Mouse (Mus musculus): ENCODE measurements around the gene Ces1e.
"Not testable (repeated sequence)": the region's sequence is repeated elsewhere in the genome, so short reads cannot be mapped to it uniquely, and the experiment has no call there.

The Ces1e gene

DNA sequence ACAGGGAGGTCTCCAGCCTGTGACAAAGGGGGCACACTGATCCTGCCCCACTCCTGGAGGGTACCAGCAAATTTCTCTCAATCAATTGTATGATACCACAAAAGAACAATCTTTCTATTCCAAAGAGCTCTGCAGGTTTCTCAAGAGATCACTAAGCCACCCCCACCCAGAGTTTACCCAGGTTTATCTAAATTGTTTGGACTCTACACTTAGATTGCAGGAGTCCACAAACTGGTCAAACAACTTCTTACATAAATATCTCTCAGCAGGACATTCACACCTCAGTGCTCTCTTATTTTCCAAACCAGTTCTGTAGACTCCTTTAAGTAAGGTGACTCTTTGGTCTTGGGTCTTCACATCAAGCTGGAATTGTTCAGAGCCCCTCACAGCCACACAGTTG is at the start of gene Ces1e:
Gene Ces1e, minus strand, starts transcription at position 174 of the 400 bp plus-strand sequence.
- DNase-seq (ENCODE audit: low spot score): no peak

DNA sequence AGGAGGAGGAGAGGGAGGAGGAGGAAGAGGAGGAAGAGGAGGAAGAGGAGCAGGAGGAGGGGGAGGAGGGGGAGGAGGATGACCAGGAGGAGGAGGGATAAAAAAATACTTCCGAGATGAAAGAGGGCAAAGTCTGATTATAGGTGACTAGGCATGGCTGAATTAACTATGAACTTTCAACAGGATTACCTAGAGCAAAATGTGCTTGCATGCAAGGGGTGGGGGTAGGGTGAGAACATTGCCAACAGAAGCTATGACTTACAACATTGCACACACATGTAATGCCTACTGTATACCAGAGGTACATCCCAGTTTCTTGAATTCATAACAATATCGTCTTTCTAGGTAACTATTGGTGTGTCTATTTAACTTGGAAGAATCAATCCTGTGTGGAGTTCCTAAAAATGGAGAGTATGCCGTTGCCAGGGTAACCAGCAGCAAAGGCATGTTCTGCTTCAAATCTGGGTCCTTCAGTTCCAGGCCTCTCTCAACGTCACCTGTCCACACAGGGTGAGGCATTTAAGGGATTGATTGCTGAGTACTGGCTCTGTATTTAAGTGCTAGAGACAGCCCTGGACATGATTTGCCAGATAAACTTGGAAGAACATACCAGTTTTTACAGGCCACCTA is 48.9 kb upstream of the Ces1e start:
- no peak for DNase-seq (ENCODE audit: low spot score)

DNA sequence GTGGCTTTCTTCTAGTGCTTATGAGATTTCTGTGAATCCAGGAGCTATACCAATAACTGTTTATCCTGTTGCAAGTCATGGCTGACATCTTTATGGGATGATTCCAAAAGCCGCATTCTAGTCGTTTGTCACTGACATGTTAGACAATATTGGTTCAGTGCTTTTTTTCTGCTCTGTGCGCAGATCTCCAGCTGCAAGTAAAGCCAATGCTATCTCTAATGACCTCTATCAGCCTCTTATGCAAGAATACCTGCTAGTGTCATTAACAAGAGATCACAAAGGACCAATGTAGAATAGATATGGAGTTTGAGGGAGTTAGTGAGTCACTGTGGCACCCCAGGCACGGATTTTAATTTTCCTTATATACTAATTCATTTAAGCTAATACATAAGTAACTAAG is 45.2 kb upstream of the Ces1e start:
- DNase-seq (ENCODE audit: low spot score): no peak

DNA sequence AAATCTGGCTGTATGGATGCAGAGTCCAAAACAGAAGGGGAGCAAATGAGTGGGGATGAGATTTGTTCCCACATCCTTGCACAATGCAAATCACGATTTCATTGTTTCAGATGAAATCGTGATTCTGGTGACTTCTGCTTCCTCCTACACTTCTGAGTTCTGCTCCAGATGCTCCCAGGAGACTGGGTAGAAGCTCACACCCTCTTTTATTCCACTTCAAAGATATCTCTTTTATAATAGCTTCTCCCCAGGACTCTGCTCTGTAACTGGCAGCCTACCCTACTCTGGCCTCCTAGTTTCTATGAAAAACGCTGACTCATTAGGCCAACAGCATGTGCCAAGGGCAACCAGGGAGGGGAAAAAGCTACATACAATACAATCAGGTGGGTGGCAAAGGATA is 43.9 kb upstream of the Ces1e start:
- no peak for DNase-seq (ENCODE audit: low spot score)

DNA sequence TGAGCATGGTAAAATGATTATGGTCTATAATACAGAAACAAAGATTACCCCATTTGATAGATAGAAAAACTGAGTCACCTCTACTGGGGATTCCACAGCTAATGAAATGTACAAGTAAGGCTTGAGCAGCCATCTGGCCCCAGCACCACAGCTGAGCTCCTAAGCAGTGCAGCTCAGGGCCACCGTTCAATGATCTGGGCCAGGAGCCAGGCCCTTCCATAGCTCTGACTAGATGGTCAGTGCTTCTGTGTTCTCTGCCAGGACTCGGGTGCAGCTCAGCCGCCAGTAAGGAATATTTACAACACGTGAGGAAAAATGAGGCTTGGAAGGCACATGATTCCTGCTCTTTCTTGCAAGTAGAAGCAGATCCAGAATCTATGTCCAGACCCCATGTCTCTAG is 43.3 kb upstream of the Ces1e start:
- DNase-seq (ENCODE audit: low spot score): no peak

DNA sequence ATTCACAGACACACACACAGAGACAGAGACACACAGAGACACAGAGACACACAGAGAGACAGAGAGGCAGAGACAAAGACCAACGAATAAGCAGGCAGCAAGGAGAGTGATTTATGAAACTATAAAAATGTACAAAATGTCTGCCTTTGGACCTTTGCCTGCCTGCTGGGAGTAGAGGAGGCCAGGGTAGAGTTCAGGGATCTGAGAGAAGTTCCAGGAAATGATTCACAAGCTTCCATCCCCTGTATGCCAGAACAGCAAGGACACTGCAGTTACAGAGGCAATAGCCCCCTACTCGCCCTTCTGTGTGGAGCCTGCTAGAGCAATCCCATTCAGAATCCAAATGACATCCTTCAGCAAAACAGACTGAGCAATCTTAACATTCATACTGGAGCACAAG is 32.0 kb upstream of the Ces1e start:
- DNase-seq (ENCODE audit: low spot score): no peak

DNA sequence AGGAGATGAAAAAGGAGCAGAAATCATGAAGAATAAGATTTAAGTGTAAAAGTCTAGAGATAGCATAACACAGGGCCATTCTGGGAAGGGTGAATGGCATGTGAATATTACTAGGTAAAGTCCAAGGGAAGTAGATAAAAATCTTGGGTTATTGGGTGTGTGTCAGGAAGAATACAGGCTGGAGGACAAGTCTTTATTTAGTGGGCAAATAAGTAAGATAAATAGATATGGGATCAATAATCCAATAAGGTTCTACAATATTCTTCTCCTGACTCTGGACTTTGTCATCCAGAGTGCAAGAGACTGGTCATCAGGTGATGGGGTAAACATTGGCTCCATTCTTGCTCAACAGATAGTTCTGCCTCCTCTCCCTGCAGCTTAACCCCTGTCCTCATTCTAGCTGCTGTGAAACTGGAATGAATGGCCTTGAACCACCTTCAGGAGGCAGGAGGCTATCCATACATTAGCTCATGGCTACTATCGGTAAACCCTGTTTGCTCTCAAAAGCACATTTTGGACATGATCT is 23.0 kb upstream of the Ces1e start:
- DNase-seq (ENCODE audit: low spot score): no peak

DNA sequence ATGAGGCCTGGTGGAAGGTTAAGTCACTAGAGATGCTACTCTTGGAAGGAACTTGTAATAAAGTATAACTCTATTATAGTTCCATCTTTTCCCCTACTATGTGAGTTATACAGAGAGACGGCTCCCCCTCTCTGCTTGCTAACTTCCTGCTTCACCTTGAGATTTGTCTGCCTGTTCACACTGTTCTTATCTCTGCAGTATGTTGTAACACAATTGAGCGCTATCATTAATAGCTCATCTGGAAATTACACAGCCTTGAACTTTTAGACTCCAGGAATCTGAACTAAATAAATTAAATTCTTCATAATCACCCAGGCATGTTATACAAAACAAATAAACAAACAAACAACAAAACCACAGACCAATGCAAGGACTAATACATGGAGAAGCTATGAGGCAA is 16.6 kb upstream of the Ces1e start:
- no peak for DNase-seq (ENCODE audit: low spot score)

DNA sequence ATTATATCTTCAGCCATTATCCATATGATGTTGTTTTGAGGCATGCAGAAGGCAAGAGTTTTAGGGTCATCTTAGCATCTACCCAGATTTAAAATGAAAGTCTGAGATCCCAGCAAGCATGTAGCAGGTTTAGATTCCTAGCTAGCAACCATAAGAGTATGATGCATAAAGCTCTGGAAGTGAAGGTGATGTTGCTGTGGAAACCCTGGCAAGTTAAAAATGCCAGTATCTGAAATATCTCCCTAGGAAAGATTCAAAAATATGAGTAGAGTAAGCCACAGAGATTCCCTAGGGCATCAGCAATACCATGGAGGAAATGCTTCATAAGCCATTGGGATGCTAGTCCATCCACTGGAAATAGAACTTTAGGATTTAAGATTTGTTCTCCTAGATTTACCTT is 10.5 kb upstream of the Ces1e start:
- no peak for DNase-seq (ENCODE audit: low spot score)

DNA sequence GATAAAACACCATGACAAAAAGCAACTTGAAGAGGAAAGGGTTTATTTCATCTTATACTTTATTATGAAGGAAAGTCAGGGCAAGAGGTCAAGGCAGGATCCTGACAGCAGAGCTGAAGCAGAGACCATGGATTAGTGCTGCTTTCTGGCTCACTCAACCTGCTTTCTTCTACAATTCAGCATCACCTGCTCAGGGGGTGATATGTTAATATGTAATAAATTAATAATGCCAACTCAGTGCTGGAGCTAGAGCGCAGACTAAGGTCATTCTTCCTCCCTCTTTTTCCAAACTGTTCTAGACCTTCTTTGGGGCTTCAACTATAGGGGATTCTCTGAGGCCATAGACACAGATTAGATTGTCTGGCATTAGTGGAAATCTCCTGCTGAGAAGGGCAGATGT is 6.3 kb upstream of the Ces1e start:
- no peak for DNase-seq (ENCODE audit: low spot score)

DNA sequence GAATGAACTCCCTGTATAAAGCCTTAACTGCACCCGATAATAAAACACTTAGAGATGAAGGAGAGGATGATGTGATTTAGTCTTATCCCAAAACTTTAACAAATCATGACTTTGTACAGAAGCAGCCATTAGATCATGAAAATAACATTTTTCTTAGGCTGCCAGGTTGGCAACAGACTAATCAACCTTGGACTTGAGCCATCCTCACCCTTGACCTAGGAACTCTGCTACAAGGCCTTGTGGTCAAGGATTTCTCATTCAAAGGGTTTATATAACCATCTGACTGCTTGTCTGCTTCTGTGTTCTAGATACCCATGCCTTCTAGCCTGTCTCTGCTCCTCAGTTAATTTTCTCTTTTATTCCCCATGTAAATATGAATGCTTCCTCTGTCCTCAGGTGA is 5.3 kb upstream of the Ces1e start:
- DNase-seq (ENCODE audit: low spot score): no peak

DNA sequence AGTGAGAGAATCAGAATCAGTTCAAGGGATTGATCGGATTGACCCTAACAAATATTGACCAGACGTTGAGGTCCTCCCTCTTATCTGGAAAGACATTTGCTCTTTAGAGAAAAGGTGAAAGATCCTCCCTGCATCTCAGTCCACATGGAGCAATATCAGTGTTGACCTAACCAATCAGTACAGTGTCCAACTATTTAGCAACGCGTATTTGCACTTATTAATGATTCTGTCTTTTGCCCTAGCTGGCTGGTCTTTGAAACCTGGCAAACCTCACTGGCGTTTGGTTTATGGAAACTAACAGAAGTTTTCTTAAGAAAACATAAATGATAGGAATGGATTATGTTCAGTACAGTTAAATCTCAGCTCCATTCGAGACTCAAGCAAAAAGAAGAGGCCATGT is 4.6 kb upstream of the Ces1e start:
- no peak for DNase-seq (ENCODE audit: low spot score)

DNA sequence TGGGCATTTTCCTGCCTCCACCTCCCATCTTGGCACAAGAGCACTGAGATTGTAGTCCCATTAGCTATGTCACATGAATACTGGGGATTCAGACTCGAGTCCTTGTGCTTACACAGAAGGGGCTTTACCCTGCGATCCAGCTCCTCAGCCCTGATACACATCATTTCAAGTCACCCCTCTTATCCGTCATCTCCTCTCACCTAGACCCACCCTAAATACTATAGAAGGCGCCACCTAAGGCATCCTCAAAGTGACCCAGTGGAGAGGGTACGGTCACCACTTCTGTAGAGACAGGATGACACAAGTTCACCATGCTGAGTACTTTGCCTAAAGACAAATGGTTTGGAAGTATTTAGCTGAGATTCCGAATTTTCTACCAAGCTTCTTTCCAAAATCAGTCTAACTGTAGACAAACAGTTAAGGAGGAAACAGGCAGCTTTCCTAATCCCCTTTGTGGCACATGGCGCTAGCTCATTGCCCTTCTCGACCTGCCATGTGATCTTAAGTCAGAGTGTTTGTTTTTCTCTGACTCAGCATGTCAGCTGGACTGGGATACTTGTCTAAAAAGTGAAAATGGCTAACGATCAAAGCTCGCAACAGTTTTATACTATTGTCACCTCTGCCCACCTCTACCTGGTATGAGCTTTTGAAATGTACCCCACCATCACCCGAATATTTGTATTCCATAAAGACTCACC is 597 bp downstream of the Ces1e start:
- no peak for DNase-seq (ENCODE audit: low spot score)

DNA sequence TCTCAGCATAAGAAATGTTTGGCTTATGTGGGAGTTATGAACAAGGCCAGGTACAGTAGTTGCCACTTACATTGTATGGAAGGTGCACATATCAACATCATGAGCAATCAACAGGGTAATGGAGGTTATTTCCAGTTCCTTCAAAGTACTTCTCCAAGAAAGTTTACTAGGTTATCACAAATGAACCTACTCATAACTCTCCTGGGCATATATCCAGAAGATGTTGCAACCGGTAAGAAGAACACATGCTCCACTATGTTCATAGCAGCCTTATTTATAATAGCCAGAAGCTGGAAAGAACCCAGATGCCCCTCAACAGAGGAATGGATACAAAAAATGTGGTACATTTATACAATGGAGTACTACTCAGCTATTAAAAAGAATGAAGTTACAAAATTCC is 2.9 kb downstream of the Ces1e start:
- DNase-seq (ENCODE audit: low spot score): not testable (repeated sequence)

DNA sequence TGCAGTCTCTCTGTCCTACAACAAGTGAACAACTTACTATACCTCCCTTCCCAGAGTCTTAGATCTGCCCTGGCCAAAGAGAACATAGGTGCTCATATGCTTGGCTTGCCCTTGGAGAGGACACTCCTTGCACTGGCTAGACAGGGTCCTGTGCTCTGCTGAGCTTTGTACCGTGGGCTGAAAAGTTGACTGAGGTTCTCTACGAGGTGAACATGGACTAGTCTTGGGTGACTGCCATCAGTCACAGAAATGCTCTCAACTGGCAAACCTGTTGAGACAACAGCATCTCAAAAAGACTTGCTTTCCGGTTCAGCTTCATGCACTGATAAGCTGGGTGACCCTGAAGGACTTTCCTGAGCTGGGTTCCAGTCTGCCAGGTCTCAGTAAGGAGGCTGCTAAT is 7.5 kb downstream of the Ces1e start:
- DNase-seq (ENCODE audit: low spot score): no peak

DNA sequence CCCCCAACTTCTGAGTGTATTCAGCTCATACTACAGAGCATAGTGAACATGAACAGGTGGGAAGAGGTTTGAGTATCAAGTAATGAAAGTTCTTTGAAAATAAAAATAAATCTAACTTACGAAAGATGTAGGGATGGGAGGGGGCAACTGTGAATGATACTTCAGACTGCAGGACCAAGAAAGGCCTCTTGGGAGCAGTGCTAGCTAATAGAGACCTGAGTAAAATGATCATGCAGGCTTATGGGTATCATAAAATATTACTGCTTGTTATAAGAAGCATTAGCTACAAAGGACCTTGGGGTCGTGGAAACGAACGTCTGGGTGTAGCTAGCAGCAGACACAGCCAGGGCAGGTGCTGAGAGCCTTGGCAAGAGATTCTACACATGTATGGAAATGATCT is 11.6 kb downstream of the Ces1e start:
- DNase-seq (ENCODE audit: low spot score): no peak

DNA sequence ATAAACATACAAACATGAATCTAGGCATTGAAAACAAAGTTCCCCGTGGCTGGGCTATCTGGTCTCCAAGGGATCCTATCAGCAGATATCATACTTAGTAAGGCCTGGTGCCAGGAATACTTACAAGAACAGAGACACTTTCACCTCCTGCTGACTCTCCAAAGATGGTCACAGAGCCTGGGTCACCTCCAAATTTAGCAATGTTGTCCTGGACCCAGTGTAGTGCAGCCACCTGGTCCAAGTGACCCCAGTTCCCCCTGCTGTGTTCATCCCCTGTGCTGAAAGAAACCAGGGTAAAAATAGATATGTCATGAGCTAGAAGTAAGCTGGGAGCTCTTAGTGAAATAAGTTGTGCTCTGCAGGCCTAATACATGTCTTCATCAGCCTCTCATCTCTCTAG is 12.0 kb downstream of the Ces1e start:
- DNase-seq (ENCODE audit: low spot score): no peak

DNA sequence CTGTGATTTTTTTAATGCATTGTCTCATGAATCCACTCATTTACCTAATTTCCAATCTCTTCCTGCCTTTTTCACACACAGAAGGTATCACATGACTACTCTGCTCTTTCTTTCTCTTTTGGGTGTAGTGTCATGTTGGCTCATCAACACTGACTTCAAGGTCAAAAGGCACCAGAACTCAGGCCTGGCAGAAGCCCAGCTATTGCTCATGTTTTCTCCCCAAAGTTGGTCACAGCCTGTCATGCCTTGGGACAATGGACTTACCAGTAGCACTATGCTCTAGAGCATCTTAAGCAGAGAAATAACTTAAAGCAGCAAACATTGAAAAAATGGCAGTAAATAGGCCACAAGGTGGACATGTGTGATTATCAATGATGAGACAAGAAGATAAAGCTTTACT is 18.3 kb downstream of the Ces1e start:
- DNase-seq (ENCODE audit: low spot score): no peak

DNA sequence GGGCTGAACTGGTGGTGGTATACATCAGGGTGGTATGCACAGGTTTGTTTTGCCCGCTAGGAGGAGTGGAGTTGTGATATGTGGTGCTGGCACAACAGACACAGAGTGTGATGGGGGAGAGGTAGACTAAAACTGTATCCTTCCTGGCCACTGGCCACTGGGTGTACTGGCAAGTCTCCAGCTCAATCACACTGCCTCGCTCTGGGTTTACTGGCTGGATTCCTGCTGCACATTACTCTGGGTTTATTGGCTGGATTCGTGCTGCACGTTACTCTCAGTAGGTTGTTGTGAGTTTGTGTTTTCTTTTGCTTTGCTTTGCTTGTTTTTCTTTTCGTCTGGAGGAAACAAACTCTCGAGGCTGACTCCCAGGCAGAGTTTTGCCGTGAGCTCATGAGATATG is 30.3 kb downstream of the Ces1e start:
- DNase-seq (ENCODE audit: low spot score): not testable (repeated sequence)

DNA sequence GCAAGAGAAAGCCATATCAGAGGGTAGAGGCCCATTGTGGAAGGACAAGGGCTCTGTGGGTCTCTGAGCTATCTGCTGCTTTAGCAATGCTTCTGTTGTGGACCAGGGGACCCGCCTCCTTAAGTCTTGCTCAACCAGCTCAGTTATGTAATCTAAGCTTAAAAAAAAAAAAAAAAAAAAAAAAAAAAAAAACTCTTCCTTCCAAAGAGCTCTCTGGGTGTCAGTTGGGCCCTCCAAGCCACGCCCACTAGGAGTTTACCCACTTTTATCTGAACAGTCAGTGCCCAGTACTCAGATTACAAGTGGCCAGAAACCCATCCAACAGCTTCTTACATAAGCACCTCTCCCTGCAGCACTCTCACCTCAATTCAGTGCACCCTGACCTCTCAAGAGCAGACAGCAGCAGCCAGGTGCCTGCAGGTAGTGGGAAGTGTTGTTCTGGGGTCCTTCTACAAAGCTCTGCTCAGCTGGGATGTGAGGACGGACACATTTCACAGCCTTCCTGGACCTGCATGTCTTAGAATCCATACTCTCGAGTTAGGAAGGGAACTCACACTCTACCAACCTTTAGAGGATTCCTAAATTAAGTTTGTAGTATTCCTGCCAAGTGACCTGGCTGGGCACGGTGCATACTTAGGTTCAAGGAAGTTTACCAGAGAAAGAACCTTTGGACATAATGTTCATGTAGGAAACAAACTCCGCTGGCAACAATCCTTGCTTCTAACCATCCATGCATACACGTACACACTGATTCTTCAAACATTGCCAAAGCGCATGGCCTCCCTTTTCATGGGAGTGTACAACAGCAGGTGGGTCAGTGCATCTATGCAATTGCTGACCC is 31.5 kb downstream of the Ces1e start, which contains the start of gene Ces1d:
Gene Ces1d, minus strand, starts transcription at position 154 of the 841 bp plus-strand sequence.
- peak; percentile 11 for DNase-seq (ENCODE audit: low spot score)

DNA sequence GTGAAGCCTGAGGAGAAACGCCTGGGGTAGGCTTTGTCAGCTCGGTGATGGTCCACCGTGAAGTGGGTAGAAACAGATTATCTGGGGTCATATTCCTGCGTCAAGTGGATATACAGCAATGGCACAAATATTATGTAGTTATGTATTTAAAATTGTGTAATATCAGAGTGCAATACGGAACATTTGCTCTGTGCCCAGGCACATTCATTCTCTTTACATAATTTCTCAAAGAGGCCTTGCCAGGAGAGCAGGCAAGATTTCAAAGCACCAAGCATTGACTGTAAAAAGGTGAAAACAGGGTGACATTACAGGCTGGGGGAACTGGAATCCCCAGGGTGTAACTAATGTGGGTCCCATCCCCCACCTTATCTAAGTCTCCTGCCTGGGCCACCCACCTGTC is 33.0 kb downstream of the Ces1e start:
- no peak for DNase-seq (ENCODE audit: low spot score)

DNA sequence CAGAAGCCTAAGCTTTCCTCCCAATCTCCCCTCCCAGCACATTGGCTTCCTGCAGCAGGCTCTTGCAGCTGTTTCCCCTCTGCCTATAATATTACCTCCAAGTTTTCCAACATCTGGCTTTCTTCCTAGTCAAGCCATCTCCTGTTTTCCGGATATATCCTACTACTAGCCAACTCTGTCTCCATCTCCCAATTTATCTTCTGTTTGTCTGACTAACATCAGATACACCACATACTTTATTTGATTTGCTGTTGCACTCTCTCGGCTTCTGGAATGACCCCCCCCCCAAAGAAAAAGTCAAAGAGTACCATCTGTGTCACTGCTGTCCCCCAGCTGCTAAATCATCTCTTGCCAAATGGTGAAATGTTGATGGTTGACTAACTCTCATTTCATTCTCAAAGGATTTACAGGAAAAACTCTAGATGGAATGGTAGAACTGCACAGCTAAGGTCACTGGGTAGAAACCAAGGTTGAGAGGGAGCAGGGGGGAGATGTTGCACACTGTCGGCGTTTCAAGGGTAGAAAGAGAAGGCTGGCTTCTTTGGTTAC is 48.8 kb downstream of the Ces1e start:
- DNase-seq (ENCODE audit: low spot score): no peak

DNA sequence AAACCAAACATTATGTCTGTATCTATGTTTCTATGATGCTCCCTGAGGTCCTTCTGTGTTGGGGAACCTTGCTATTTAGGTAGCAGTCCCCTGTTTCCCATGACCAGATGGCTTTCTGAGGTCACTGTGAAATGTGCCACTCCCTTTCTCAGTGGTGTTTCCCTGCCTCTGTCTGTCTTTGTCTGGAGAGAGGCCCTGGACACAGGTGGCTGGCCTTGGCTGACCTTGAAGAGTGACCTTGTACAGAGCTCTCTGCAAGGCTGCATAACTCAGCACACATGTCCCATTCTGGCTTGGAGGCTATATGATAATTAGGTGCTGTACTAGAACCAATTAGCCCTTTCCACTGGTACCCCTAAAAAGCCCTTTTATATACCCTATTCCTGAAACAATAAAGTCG is 52.8 kb downstream of the Ces1e start:
- peak; percentile 12 for DNase-seq (ENCODE audit: low spot score)
